Comparison of ENCODE assay signal across 8 mouse cellular contexts in genomic region chr6:134928889-134929310, GRCm38 (mm10). TPM values are rescaled to one million over a fixed set of nuclear protein-coding genes. Genes with fewer than 3 reads are reported as not detected.
DNase-seq lines count a peak whose midpoint lies in the region; ATAC-seq and TF ChIP-seq lines count a peak whose summit lies in the region.

No protein-coding gene starts in this region.

- peak; percentile 57 to 58 for DNase-seq in heart, adult 2 months
- DNase-seq in heart, postnatal 14 days: no peak
- DNase-seq in cerebellum, postnatal 25 days: peak; percentile 55 to 57
- DNase-seq in kidney, postnatal 0 days (ENCODE audit: low spot score): no peak
- DNase-seq in layer of hippocampus, adult 18-20 months (ENCODE audit: low spot score in 2 of 2): no peak

- peak overlapping the region; percentile 89 for H3K27ac ChIP-seq in heart, adult 2 months
- H3K27ac ChIP-seq in heart, embryonic 13.5 days (replicated peaks): peak overlapping the region; percentile 99
- H3K27ac ChIP-seq in kidney, postnatal 0 days: peak overlapping the region; percentile 98
- H3K27ac ChIP-seq in stomach, embryonic 16.5 days (ENCODE audit: low read length): peak overlapping the region; percentile 100

- peak overlapping the region; percentile 91 for H3K4me2 ChIP-seq in heart, embryonic 13.5 days
- peak overlapping the region; percentile 88 for H3K4me2 ChIP-seq in kidney, postnatal 0 days (ENCODE audit: low read length)
- peak overlapping the region; percentile 95 for H3K4me2 ChIP-seq in stomach, embryonic 16.5 days (ENCODE audit: low read depth, low read length)

- peaks cover 3% of the 10 kb centered on the region for H3K36me3 ChIP-seq in heart, adult 2 months (ENCODE audit: control insufficient read depth, insufficient read depth, low read length)
- peaks cover 7% of the 10 kb centered on the region; the same call in 1 of the 2 replicates for H3K36me3 ChIP-seq in heart, embryonic 13.5 days
- 0 out of 2 replicates have a peak, but pooled peaks cover under 1% of the 10 kb centered on the region for H3K36me3 ChIP-seq in kidney, postnatal 0 days (ENCODE audit: insufficient read depth, low read length)
- H3K36me3 ChIP-seq in stomach, embryonic 16.5 days (ENCODE audit: control insufficient read depth, insufficient read depth, low read length): no peaks in the 10 kb centered on the region

- peak; percentile 20; the same call in 1 of the 2 replicates for ATAC-seq in heart, embryonic 13.5 days (ENCODE audit: extremely low read depth, insufficient number of reproducible peaks, low FRiP score, low TSS enrichment)
- peak; percentile 34; the same call in 1 of the 2 replicates for ATAC-seq in kidney, postnatal 0 days (replicated peaks; ENCODE audit: low FRiP score, low read depth)
- ATAC-seq in megakaryocyte progenitor cell, adult 5-6 weeks (replicated peaks; ENCODE audit: poor library complexity): peak; percentile 4
- ATAC-seq in stomach, embryonic 16.5 days (ENCODE audit: insufficient read depth, low FRiP score): 0 out of 2 replicates have a peak, but pooled peaks have one; percentile 29

- no peaks in the 10 kb centered on the region for H3K79me2 ChIP-seq in heart, adult 2 months (replicated peaks; ENCODE audit: control insufficient read depth, insufficient read depth, low read length)

- TF ChIP-seq EP300 in heart, adult 2 months (IDR thresholded peaks at IDR 0.05; ENCODE audit: insufficient read depth, low read depth, low read length): no peak

- H3K4me3 ChIP-seq in heart, adult 2 months: peak overlapping the region; percentile 78
- H3K4me3 ChIP-seq in heart, embryonic 13.5 days: peak overlapping the region; percentile 64
- peak overlapping the region; percentile 62 for H3K4me3 ChIP-seq in kidney, postnatal 0 days (replicated peaks; ENCODE audit: low read depth, low read length)
- peak overlapping the region; percentile 60 for H3K4me3 ChIP-seq in stomach, embryonic 16.5 days (replicated peaks; ENCODE audit: low read length)

- H3K9ac ChIP-seq in heart, adult 2 months (ENCODE audit: low read depth, low read length): peak overlapping the region; percentile 58
- H3K9ac ChIP-seq in heart, embryonic 13.5 days: peak overlapping the region; percentile 92
- peak overlapping the region; percentile 87 for H3K9ac ChIP-seq in kidney, postnatal 0 days (ENCODE audit: low read depth, low read length)
- H3K9ac ChIP-seq in stomach, embryonic 16.5 days (ENCODE audit: low read length): peak overlapping the region; percentile 79

- no peak for TF ChIP-seq CTCF in heart, adult 2 months (IDR thresholded peaks at IDR 0.05)
- no peak for TF ChIP-seq CTCF in kidney, postnatal 0 days (IDR thresholded peaks at IDR 0.05; ENCODE audit: low read depth)

- H3K27me3 ChIP-seq in heart, adult 2 months (ENCODE audit: control insufficient read depth, insufficient read depth, low read length): no peaks in the 10 kb centered on the region
- H3K27me3 ChIP-seq in heart, embryonic 13.5 days (replicated peaks): no peaks in the 10 kb centered on the region
- H3K27me3 ChIP-seq in kidney, postnatal 0 days (ENCODE audit: insufficient read depth, low read length): no peaks in the 10 kb centered on the region
- no peaks in the 10 kb centered on the region for H3K27me3 ChIP-seq in stomach, embryonic 16.5 days (ENCODE audit: control insufficient read depth, insufficient read depth, low read length)

- WGBS in heart, adult 2 months: 2% methylated on average over 15 of the region's 15 CpGs
- 2% methylated on average over 15 of the region's 15 CpGs for WGBS in heart, embryonic 13.5 days
- WGBS in kidney, postnatal 0 days: 2% methylated on average over 15 of the region's 15 CpGs
- under 1% methylated on average over 15 of the region's 15 CpGs for WGBS in stomach, embryonic 16.5 days

- H3K4me1 ChIP-seq in heart, adult 2 months (ENCODE audit: control insufficient read depth, insufficient read depth, low read length): peaks cover 3% of the 10 kb centered on the region
- peaks cover 60% of the 10 kb centered on the region for H3K4me1 ChIP-seq in heart, embryonic 13.5 days
- peaks cover 10% of the 10 kb centered on the region; the same call in 1 of the 2 replicates for H3K4me1 ChIP-seq in kidney, postnatal 0 days (replicated peaks; ENCODE audit: insufficient read depth, low read length)
- peaks cover 22% of the 10 kb centered on the region for H3K4me1 ChIP-seq in stomach, embryonic 16.5 days (ENCODE audit: control insufficient read depth, insufficient read depth, low read length)

- H3K9me3 ChIP-seq in heart, embryonic 13.5 days: no peaks in the 10 kb centered on the region
- H3K9me3 ChIP-seq in kidney, postnatal 0 days (replicated peaks; ENCODE audit: low read length): no peaks in the 10 kb centered on the region
- no peaks in the 10 kb centered on the region for H3K9me3 ChIP-seq in stomach, embryonic 16.5 days (replicated peaks; ENCODE audit: control insufficient read depth, low read length)

- TF ChIP-seq POLR2A in heart, adult 2 months (IDR thresholded peaks at IDR 0.05; ENCODE audit: insufficient read depth, low read depth, low read length): no peak

- intact Hi-C loops in heart, adult 2 months (cut with DNase I): loop anchor here (1.0 kb wide), 1 partner anchor 9 kb away; the partner anchor contains the start of gene Cdkn1b
- intact Hi-C loops in heart, postnatal 14 days (cut with DNase I): no loop called here

RNA-seq across cellular contexts. Expression of gene Cdkn1b, which starts 8.7 kb away (rescaled TPM):
- 10 to 100 TPM; 35.9 to 42.0 TPM for total RNA-seq in heart, adult 2 months (2021)
- 14.6 and 15.0 TPM in 2 replicates for polyA plus RNA-seq in heart, adult 2 months (2012; rRNA removed)
- total RNA-seq in heart, postnatal 14 days (2021): 10 to 100 TPM; 47.5 to 49.0 TPM
- 14.4 and 17.4 TPM in 2 replicates for polyA plus RNA-seq in heart, embryonic 13.5 days (2015; fragmentation: Nextera tagmentation; extraction: Ambion mirVana)
- polyA plus RNA-seq in kidney, postnatal 0 days (2015; fragmentation: Nextera tagmentation; extraction: Ambion mirVana): 25.1 and 25.9 TPM in 2 replicates
- 20.1 and 21.1 TPM in 2 replicates for total RNA-seq in megakaryocyte progenitor cell, adult 5-6 weeks (2015)
- total RNA-seq in megakaryocyte progenitor cell, adult 5-6 weeks (2017): 36.8 and 39.1 TPM in 2 replicates
- polyA plus RNA-seq in stomach, embryonic 16.5 days (2015; fragmentation: Nextera tagmentation; extraction: Ambion mirVana): 15.5 and 17.7 TPM in 2 replicates
- 10 to 100 TPM; 46.0 to 48.2 TPM for total RNA-seq in layer of hippocampus, adult 18-20 months (2021)

RNA-seq across cellular contexts. Expression of gene Gpr19, which starts 30.5 kb away (rescaled TPM):
- total RNA-seq in heart, adult 2 months (2021): 1 to 10 TPM; 3.2 to 4.8 TPM
- polyA plus RNA-seq in heart, adult 2 months (2012; rRNA removed): 4.4 and 6.1 TPM in 2 replicates
- 1 to 10 TPM; 4.4 to 4.7 TPM for total RNA-seq in heart, postnatal 14 days (2021)
- 8.5 and 8.6 TPM in 2 replicates for polyA plus RNA-seq in heart, embryonic 13.5 days (2015; fragmentation: Nextera tagmentation; extraction: Ambion mirVana)
- polyA plus RNA-seq in kidney, postnatal 0 days (2015; fragmentation: Nextera tagmentation; extraction: Ambion mirVana): 11.1 and 12.1 TPM in 2 replicates
- 7.7 and 12.8 TPM in 2 replicates for total RNA-seq in megakaryocyte progenitor cell, adult 5-6 weeks (2015)
- total RNA-seq in megakaryocyte progenitor cell, adult 5-6 weeks (2017): 7.2 and 7.6 TPM in 2 replicates
- polyA plus RNA-seq in stomach, embryonic 16.5 days (2015; fragmentation: Nextera tagmentation; extraction: Ambion mirVana): 9.7 and 10.5 TPM in 2 replicates
- 10 to 100 TPM; 26.2 to 28.1 TPM for total RNA-seq in layer of hippocampus, adult 18-20 months (2021)

RNA-seq across cellular contexts. Expression of gene Apold1, which starts 52.6 kb away (rescaled TPM):
- total RNA-seq in heart, adult 2 months (2021): 1 to 10 TPM; 6.9 to 9.3 TPM
- polyA plus RNA-seq in heart, adult 2 months (2012; rRNA removed): 3.6 and 4.4 TPM in 2 replicates
- total RNA-seq in heart, postnatal 14 days (2021): 10 to 100 TPM; 15.4 to 18.5 TPM
- 6.8 and 7.8 TPM in 2 replicates for polyA plus RNA-seq in heart, embryonic 13.5 days (2015; fragmentation: Nextera tagmentation; extraction: Ambion mirVana)
- polyA plus RNA-seq in kidney, postnatal 0 days (2015; fragmentation: Nextera tagmentation; extraction: Ambion mirVana): 4.4 and 4.5 TPM in 2 replicates
- 0.05 TPM in 1 of 2 replicates, not detected in the other for total RNA-seq in megakaryocyte progenitor cell, adult 5-6 weeks (2015)
- total RNA-seq in megakaryocyte progenitor cell, adult 5-6 weeks (2017): 0.10 TPM in 1 of 2 replicates, not detected in the other
- 2.2 and 2.9 TPM in 2 replicates for polyA plus RNA-seq in stomach, embryonic 16.5 days (2015; fragmentation: Nextera tagmentation; extraction: Ambion mirVana)
- 1 to 10 TPM; 3.4 to 3.7 TPM for total RNA-seq in layer of hippocampus, adult 18-20 months (2021)

Comparison
In these comparisons a context has a peak if more than half of its experiments do, and no peak if none do; other contexts are left out.
1. DNase-seq: peak in heart, adult 2 months (2 of 2) and cerebellum, postnatal 25 days (2 of 2); none in heart, postnatal 14 days (0 of 2), kidney, postnatal 0 days (single experiment) and layer of hippocampus, adult 18-20 months (0 of 2).
2. RNA of gene Apold1, which starts 52.6 kb away (total RNA-seq): 15.4 to 18.5 TPM in heart, postnatal 14 days, 6.9 to 9.3 TPM in heart, adult 2 months and 3.4 to 3.7 TPM in layer of hippocampus, adult 18-20 months; 0.05 to 0.10 TPM in megakaryocyte progenitor cell, adult 5-6 weeks; every median in the first group is over 4 times any median in the second.
3. Peak in every context shown above with its lines, with median percentiles within 50 percentile points of each other: H3K27ac ChIP-seq, H3K4me3 ChIP-seq, H3K9ac ChIP-seq, ATAC-seq and H3K4me2 ChIP-seq.